Comparison of ENCODE assay signal across 8 mouse cellular contexts in genomic region chr11:22971835-22972709, GRCm38 (mm10). TPM values are rescaled to one million over a fixed set of nuclear protein-coding genes. Genes with fewer than 3 reads are reported as not detected.
DNase-seq lines count a peak whose midpoint lies in the region; ATAC-seq and TF ChIP-seq lines count a peak whose summit lies in the region.

Gene Zrsr1 (plus strand): TSS chr11:22972005.

- WGBS in hindbrain, embryonic 10.5 days = 50% methylated on average over 56 of the region's 56 CpGs

- H3K27me3 ChIP-seq in Patski = no peaks in the 10 kb centered on the region
- H3K27me3 ChIP-seq in hindbrain, embryonic 10.5 days (ENCODE audit: insufficient read depth, poor library complexity, severe bottlenecking) = no peaks in the 10 kb centered on the region

- peak within 1 kb of the TSS; percentile 80 for H3K27ac ChIP-seq in hindbrain, embryonic 10.5 days

- no peak for TF ChIP-seq CTCF in Patski (IDR thresholded peaks at IDR 0.05)

- H3K4me3 ChIP-seq in hindbrain, embryonic 10.5 days = peak within 1 kb of the TSS; percentile 60

- in situ Hi-C loops in Patski (cut with MboI; ENCODE audit: low pct_unique_long_range_greater_than_20kb) = no loop called here

- CTCF ChIA-PET in Patski (lab: Charles Lee) = interaction anchor here (1.4 to 3.4 kb wide), 2 partner anchors 142 to 341 kb away, joined by 3 to 14 read pairs; no protein-coding TSS in a partner anchor

- peaks cover 63% of the 10 kb centered on the region for H3K36me3 ChIP-seq in hindbrain, embryonic 10.5 days

- ATAC-seq in Patski = peak; percentile 71
- peak; percentile 80 for ATAC-seq in frontal cortex, adult (ENCODE audit: low TSS enrichment)

- H3K9me3 ChIP-seq in hindbrain, embryonic 10.5 days = peaks cover 39% of the 10 kb centered on the region

- H3K4me1 ChIP-seq in hindbrain, embryonic 10.5 days (replicated peaks) = peaks cover 35% of the 10 kb centered on the region

- no peak for DNase-seq in Patski (ENCODE audit: low read depth, low spot score)
- DNase-seq in cerebellum, adult 8-10 months = peak; percentile 73
- peak; percentile 46 for DNase-seq in hindbrain, embryonic 10.5 days (ENCODE audit: low spot score)
- DNase-seq in layer of hippocampus, postnatal 14 days (ENCODE audit: low spot score in 2 of 2) = peak; percentile 45 to 71
- peak; percentile 62 for DNase-seq in lung, postnatal 14 days
- DNase-seq in ovary, postnatal 36 days (ENCODE audit: low spot score) = peak; percentile 59
- DNase-seq in thymus, postnatal 25 days = peak; percentile 61

- POLR2A ChIA-PET in Patski (lab: Charles Lee) = interaction anchor here (0.6 kb wide), 1 partner anchor 16 kb away, joined by 7 read pairs; no protein-coding TSS in a partner anchor

RNA-seq across cellular contexts. Expression of gene Zrsr1, which starts in this region (rescaled TPM):
- polyA plus RNA-seq in Patski (2021) = 23.6 TPM
- polyA plus RNA-seq in hindbrain, embryonic 10.5 days (2016; fragmentation: Nextera tagmentation; extraction: Ambion mirVana) = 2.7 and 3.2 TPM in 2 replicates
- total RNA-seq in layer of hippocampus, postnatal 14 days (2021) = 10 to 100 TPM; 50.8 to 57.3 TPM
